Mouse (Mus musculus) sigmoid colon, adult 10 weeks (tissue): ENCODE results near the gene Lbh. TPM values are rescaled to one million over a fixed set of nuclear protein-coding genes. Genes with fewer than 3 reads are reported as not detected.

Experiments
- polyA plus RNA-seq: library from polyadenylated mRNA; stranded (reverse); fragments of 350-450 nt; fragmentation: Illumina TruSeq; extraction: RNeasy Lipid Tissue Mini Kit (QIAGEN cat#74804); gene quantifications from one replicate; pipeline ENCODE4 v1.2.3, GENCODE M21; 2014; ENCODE audit warnings: low read depth, low replicate concordance

Gene Lbh
- polyA plus RNA-seq: 33.9 TPM

DNA sequence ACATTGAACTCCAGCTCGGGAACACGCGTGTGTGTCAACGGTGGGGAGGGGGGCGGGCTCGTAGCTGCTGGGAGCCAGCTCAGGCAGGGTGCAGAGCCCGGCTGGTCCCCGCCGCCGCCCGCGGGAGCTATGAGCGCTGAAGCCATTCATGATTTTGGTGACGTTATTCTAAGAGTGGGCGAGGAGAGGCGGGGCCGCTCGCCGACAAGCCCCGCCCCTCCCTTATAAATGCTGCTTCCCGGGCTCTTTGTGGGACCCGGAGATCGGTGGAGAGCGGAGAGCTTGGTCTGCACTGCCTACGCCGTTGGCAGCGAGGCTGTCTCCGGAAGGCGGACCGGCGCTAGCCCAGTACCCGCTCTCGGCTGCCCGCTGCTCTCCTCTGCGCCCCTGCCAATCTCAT, at the start of gene Lbh:
Gene Lbh, plus strand, starts transcription at position 253 of the 400 bp plus-strand sequence.

Other genes with a start within 250 kb of the Lbh start
- gene Ypel5, start 81.9 kb upstream of the Lbh start, polyA plus RNA-seq: 142 TPM
- gene Lclat1, start 189.7 kb downstream of the Lbh start, polyA plus RNA-seq: 97.3 TPM